Mouse (Mus musculus) embryonic fibroblast, embryonic 13.5 days (primary cell): ENCODE measurements at regions not wholly inside any gene's neighbourhood (a gene's known extent, or its start where the extent isn't known, plus 50 kb on each side); places are given as distances from the start of the nearest gene placed in this dataset.

ENCODE experiments used
- CTCF ChIP-seq: IDR thresholded peaks from 2 replicates; pipeline ENCODE4 v1.5.1; 2011; ENCODE audit warnings: mild to moderate bottlenecking, control low read depth, low read length, moderate library complexity, borderline replicate concordance; ENCODE audit not compliant: insufficient read depth
- POLR2A ChIP-seq: IDR thresholded peaks from 2 replicates; pipeline ENCODE4 v1.6.1; 2011; ENCODE audit warnings: low read depth, mild to moderate bottlenecking, control low read depth, low read length, moderate library complexity

DNA sequence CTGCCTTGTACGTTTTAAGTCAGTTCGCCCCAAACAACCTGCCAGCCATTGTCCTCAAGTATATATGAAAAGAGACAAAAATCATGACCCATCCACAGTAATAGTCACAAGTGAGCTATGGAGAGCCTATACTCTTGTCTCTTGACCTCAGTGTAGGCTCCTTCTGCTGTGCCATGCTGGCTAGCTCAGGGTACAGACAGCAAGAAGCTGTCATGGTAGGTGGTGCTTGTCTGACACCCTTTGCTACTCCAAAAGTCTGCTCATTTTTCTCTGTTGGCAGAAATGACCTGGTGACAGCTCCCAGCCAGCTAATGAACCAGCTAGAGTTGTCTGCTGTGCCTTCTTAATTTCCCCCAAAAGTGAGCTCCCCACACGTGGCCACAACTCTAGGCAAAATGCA lies 75.3 kb upstream of the Tenm4 start:
- TF ChIP-seq POLR2A (no peak), CTCF (no peak)
